Mouse (Mus musculus) gastrocnemius, adult 18-20 months (tissue): ENCODE data around the gene Fbxw7. TPM values are rescaled to one million over a fixed set of nuclear protein-coding genes. Genes with fewer than 3 reads are reported as not detected.

ENCODE experiments used
- DNase-seq: peaks from one replicate; pipeline ENCODE4 v3.0.0; 2021; ENCODE audit warnings: low spot score
- total RNA-seq, 2 experiments: library from RNA; stranded (reverse); gene quantifications; 2 replicates each; pipeline ENCODE4 v1.2.3; 2021

Fbxw7 gene
- total RNA-seq, 2 experiments from 2014 or later, result 21.9 to 23.9 TPM

- DNase-seq, result no peak
These were observed 74.6 kb downstream of the Fbxw7 start for GRCm38 (mm10) chr3:84889648-84890047.

- DNase-seq, result no peak
These were observed 75.9 kb downstream of the Fbxw7 start for GRCm38 (mm10) chr3:84890983-84891382.

GRCm38 (mm10) chr3:84897952-84898351, 82.9 kb downstream of the Fbxw7 start:
- no peak for DNase-seq

GRCm38 (mm10) chr3:84906528-84906927, 91.5 kb downstream of the Fbxw7 start:
- DNase-seq, result no peak

GRCm38 (mm10) chr3:84914284-84914683, 99.2 kb downstream of the Fbxw7 start:
- DNase-seq, result no peak

GRCm38 (mm10) chr3:84917903-84918679, 103.0 kb downstream of the Fbxw7 start:
- no peak for DNase-seq

- peak; percentile 44 for DNase-seq
These were observed 106.8 kb downstream of the Fbxw7 start for GRCm38 (mm10) chr3:84921704-84922420.

- no peak for DNase-seq
These were observed 108.2 kb downstream of the Fbxw7 start for GRCm38 (mm10) chr3:84923256-84923655.

GRCm38 (mm10) chr3:84923670-84924069, 108.6 kb downstream of the Fbxw7 start:
- DNase-seq, result no peak

GRCm38 (mm10) chr3:84925229-84925628, 110.2 kb downstream of the Fbxw7 start:
- peak; percentile 33 for DNase-seq

GRCm38 (mm10) chr3:84926140-84926539, 111.1 kb downstream of the Fbxw7 start:
- DNase-seq, result peak; percentile 24

GRCm38 (mm10) chr3:84927168-84927794, 112.2 kb downstream of the Fbxw7 start:
- no peak for DNase-seq

GRCm38 (mm10) chr3:84927901-84928300, 112.8 kb downstream of the Fbxw7 start:
- DNase-seq, result no peak

- DNase-seq, result no peak
These were observed 114.1 kb downstream of the Fbxw7 start for GRCm38 (mm10) chr3:84929171-84929570.

- DNase-seq, result no peak
These were observed 115.6 kb downstream of the Fbxw7 start for GRCm38 (mm10) chr3:84930683-84931082.

GRCm38 (mm10) chr3:84935729-84936128, 120.7 kb downstream of the Fbxw7 start:
- no peak for DNase-seq

GRCm38 (mm10) chr3:84936252-84936651, 121.2 kb downstream of the Fbxw7 start:
- DNase-seq, result no peak

- no peak for DNase-seq
These were observed 121.9 kb downstream of the Fbxw7 start for GRCm38 (mm10) chr3:84936956-84937355.

- no peak for DNase-seq
These were observed 122.6 kb downstream of the Fbxw7 start for GRCm38 (mm10) chr3:84937360-84938355.

- no peak for DNase-seq
These were observed 129.9 kb downstream of the Fbxw7 start for GRCm38 (mm10) chr3:84944933-84945332.

GRCm38 (mm10) chr3:84946381-84946780, 131.3 kb downstream of the Fbxw7 start:
- no peak for DNase-seq
